Mouse (Mus musculus) adipocyte (in vitro differentiated cells): ENCODE measurements at regions not wholly inside any gene's neighbourhood (a gene's known extent, or its start where the extent isn't known, plus 50 kb on each side); places are given as distances from the start of the nearest gene placed in this dataset.

ENCODE experiments used
- DNase-seq: peaks from one replicate; pipeline ENCODE4 v3.0.0-alpha.2; 2016; ENCODE audit warnings: low spot score

DNA sequence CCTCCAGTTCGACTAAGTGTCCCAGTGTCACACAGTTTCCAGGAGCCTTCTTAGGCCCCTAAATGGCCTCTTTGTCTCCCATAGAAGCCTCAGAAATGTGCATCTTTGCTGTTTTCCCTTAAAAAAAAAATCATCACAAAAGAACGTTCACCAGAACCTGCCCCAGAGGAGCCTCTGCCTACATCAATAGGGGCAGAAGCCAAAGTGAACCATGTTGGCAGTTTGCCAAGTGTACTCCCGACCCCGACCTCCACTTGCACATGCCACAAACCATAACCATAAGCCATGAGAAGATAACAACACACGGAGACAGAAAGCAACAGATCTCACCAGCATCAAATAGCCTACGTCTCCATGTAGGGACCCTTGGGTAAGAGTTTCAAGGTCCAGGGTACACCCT, 388.4 kb downstream of the Nedd1 start:
- DNase-seq = no peak

DNA sequence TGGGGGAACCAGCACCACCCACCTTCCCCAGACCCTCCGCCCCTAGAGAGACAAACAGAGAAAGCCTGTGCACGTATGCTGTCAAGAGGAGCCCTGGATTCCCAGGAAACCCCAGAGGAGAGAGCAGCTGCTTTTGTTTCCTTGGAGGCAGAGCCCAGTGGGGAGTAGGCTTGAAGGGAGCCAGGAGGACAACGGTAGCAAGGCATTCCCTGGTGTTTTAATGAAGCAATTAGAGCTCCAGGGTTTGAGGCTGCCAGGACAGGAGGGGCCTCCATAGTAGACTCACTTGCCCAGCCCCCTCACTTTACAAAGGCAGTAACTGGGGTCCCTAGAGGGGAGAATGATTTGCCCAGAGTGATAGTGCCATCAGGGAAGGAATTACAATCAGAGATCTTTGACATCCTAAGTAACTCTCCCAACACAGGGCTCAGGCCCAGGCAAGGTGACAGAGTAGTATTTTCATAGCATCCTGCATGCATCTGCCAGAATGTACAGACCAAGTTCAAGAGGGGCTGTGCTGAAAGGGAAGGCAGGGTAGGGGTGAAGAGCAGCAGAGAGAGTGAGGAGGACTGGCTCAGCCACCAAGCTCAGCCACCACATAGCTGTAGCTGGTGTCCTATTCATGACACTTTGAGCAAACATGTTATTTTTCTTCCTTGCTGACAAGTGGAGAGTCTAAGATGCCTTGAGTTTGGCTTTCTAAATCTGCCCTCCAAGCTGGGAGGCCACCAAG, 389.0 kb downstream of the Nedd1 start:
- no peak for DNase-seq

DNA sequence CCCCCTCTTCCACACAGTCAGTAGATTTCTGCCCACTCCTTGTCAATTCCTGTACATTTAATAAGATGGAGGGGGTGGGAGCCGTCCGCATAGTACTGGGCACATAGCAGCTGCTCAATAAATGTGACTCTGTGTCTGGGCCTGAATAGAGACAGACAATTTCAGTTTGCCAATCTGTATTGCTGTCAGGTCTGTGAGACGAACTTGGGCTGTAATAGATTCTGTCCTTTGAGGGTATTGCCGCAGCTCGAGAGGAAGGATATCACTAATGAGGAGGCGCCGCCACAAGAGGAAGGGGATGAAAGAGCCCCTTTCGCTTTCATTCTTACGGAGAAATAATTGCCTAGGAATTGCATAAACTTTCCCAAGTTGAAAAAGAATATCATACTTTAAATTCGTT, 392.1 kb downstream of the Nedd1 start:
- no peak for DNase-seq

DNA sequence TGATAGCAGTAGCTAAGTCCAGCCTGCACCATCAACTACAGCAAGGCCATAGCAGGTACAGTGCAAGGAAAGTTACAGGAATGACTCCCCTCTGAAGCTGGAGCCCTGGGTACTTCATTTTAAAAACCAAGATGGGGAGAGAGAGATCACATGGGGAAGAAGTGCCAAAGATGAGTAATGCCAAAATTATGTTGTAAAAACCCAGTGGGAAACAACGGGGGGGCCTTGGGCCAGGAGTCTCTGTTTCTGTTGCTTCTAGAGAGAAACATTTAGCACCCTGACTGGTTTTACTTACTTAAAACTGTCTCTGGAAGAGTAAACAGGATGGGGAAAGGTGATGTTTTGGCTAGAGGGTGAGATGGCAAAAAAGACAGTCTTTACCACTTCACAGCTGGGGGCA, 392.6 kb downstream of the Nedd1 start:
- no peak for DNase-seq

DNA sequence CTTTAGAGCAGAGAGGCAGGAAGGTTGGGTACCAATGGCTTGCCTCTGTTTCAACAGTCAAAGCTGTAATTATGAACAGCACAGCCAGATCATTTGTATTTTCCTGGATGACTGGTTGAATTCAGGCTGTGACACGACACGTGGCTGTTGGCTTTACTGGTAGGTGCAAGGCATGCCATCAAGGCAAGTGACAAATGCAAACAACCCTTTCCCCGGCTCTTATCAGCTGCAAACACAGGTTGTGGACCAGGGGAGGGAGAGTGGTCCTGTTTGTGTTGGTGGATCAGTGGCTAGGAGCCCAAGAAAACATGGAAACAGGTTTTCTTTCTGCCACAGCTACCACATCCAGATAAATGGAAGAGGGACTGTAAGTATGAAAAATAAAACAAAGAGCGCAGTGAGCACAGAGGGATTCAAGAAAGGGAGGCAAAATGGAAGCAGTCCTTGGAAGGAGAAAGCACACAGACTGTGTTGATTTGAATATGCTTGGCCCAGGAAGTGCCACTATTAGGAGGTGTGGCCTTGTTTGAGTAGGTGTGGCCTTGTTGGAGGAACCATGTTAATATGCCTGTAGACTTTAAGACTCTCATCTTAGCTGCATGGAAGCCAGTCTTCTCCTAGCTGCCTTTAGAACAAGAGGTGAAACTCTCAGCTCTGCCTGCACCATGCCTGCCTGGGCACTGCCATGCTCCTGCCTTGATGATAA, 396.8 kb downstream of the Nedd1 start:
- no peak for DNase-seq

DNA sequence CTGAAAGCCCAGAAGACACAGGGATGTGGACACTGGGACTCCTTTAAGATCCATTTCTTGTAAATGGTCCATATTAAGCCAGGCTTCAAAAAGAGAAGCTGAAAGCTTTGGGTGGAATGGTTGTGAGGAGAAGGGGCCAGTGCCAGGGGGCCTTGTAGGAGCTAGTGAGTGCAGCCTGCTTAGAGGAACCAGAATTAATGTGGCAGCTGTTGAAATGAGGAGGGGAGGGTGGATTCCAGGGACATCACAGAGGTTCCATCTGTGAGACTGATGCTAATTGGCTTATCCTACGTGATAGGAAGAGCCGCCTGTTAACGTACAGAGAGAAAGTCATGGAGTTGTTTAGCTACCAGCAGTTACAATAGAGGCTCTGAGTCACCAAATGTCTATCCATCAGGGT, 407.6 kb downstream of the Nedd1 start:
- no peak for DNase-seq

DNA sequence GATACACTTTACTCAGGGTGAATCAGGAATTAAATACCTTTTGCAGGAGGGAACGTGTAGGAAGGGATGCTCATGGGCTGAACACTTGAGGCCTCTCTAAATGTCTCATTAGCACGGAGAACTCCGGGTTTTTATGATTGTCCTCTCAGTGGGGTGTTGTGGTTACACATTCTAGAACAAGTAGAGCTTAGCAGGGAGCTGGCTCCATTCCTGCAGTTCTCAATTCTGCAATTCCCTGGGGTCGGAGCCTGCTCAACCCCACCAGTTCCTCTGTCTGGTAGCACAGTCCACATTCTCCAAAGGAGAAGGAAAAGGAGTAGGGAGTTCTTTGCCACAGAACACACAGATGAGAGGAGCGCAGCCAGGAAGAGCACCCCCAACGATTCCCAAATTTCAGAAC, 409.9 kb downstream of the Nedd1 start:
- DNase-seq = no peak

DNA sequence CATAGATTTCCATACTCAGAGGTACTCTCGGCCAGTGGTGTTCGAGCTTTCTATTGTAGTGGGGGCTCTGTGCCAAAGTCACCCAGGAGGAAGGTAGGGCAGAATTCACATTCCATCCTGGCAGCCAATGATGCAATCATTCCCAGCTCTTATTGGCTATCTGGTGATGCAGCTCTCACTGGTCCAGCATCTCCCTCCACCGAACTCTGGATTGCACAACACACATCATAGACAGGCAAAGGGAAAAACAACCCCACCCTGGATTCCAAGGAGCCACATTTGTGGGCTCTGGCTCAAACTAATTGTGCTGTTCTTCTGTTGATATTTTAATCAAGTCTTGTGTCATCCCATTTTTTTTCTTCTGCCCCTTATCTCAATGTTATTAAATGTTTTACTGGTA, 413.6 kb downstream of the Nedd1 start:
- no peak for DNase-seq

DNA sequence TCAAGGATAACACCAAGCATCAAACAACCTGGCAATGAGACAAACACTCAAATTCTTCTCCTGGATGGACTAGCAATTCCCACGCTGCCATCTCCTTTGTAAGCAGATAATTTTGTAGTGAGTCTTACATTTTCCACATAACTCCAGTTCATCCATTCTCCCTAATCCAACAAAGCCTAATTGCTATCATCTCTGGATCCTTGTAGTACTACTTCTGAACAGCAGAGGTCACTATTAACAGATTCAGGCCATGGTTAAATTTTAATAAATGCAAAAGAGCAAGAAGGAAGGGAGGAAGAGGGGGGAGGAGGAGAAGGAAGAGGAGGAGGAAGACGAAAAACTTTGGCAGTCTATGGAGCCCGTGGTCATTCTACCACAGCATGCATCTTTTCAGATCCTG, 414.4 kb downstream of the Nedd1 start:
- peak; percentile 41 for DNase-seq

DNA sequence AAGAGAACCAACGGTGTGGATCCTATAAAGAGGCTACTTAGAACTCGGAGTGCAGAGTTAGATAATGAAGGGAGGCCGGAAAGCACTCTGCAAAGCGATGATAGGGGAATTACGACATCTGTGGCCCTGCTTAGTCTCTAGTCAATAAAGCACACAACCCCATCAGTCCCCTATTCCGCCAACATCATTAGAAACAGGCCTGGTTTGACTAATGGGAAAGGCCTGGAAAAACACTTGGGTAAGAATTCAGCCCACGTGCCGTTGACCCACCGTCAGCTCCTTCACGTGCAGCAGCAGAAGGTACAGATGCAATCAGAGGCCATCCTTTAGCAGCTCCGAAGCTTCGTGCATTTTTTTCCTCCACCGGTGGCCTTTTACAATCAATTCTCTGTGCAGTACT, 423.5 kb downstream of the Nedd1 start:
- no peak for DNase-seq

DNA sequence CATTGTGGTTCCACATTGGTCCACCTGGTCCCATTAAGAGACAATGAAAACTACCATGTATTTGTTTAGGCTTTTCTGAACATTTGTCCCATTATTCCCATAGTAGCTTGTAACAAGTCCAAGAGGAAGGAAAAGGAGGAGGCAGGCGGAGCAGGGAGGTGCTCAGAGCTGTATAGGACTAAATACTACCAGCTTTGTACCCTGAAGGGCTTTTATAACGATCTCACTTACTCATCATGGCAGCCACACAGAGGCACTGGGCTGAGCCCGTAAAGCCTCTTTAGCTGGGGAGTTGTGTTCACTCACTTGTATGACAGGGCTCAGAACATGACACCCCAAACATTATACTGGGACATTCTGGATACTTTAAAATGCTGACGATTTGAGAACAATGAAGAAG, 425.4 kb downstream of the Nedd1 start:
- no peak for DNase-seq

DNA sequence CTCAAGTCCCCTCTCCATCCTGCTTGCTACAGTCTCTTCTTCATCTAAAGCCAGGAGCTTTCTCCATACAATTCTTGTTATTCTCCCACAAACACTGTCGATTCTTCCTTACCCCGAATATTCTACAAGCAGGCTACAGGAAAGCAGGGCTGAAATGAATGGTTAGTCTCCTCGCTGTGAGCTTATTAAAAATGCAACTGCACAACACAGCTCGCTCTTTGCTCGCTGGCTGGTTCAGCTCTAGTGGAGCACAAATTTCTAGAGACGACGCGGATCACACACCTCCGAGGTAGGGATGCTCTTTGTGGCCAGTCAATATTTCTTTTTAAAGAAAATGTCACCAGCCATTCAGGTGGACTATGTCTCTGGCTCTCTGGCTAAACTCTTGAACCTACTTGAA, 425.9 kb downstream of the Nedd1 start:
- no peak for DNase-seq

DNA sequence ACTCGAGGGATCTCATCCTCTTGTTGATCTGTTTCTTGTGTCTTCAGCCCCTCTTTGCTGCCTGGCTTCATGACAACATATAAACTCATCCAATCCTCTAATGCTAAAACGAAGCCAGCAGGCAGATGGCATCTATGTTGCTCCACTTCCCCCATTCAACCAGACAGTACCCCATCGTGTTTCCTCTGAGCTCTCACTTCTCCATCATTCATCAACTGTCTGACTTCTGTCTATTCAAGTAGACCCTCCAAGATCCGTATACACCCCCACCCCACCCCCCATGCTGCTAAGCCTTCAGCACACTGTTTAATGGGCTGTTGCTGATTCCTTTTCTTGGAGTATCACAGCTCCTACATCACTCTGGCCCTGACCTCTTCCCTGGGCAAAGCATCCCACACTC, 429.0 kb downstream of the Nedd1 start:
- DNase-seq = no peak

DNA sequence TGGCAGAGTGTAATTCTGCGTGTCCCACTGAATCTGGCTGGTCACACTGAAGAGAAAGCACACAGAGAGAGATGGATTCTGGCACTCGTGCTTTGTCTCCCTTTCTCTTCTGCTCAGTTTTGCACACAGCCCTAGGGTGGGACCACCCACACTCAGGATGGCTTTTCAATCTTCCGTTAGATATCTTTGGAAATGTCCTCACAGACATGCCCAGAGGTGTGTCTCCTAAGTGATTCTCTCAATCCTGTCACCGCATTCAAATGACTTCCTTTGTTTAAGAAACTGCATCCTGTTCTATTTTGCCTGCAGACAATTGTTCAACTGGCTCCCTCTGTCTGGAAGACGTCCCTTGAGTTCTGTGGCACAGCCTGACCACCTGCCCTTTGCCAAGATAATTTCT, 433.0 kb downstream of the Nedd1 start:
- no peak for DNase-seq

DNA sequence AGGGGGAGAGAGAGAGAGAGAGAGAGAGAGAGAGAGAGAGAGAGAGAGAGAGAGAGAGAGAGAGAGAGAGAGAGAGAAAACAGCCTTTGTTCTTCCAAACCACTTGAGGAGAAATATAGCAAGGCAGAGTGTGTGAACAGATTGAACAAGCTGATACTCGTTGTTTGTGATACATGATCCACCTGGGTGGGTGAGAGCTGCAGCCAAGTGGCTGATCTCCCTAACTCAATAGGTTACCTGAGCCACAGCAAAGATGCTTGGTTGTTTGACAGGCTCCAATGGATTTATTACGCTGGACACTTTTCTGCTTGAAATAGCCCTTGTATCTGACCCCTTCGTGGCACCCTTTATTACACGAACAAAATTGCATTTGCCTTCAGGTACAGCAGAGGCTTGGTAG, 438.0 kb downstream of the Nedd1 start:
- no peak for DNase-seq

DNA sequence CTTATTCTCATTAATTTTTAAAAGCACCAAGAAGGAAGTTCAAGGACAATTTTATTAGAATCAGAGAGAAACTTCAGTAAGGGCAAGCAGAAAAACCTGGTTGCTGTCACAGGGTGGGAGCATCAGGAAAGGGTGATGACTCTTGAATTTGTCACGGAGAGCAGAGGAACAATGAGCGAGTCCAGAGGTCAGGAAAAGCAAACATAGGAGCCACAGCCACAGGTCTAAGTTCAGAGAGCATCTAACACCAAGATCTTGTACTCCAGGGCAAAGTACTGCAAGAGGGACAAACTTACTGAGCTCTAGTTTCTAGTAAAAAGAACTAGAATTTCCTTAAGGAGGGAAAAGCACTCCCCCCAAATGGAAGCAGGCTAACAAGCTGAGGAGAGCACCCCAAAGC, 444.2 kb downstream of the Nedd1 start:
- DNase-seq = no peak

DNA sequence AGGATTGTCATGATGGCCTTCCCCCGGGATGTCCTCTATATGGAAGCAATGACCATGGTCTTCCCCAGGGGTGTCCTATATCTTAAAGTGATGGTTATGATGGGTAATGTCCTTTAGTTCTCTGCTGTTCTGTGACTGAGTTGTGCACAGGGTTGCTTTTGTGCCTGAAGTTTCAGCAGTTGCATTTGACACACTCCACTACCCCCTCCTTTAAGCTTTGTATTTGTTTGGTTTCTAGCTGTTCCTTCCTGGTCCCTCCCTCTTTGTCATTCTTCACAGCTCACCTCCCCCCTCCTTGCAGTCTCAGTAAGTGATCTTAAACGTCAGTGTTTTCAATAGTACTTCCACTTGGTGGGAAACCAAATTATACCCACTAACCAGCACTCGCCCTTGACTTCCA, 464.4 kb downstream of the Nedd1 start:
- no peak for DNase-seq

DNA sequence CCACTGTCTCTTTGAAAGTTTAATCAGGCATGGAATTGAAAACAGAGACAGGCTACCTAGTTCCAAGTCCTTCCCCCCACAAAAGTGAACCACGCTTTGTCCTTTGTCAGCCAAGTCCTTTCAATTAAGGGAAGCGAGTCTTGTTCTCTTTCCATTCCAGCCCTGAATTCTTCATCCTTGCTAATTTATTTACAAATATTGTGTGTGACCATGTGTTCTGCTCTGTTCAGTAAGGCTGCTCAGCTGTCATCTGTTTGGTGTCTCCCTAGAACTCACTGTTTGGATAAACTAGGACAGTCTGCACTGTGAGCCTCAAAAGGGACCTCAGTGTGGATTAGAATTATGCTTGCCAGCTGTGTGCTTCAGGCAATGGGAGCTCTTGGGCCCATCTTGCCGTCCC, 473.6 kb downstream of the Nedd1 start:
- DNase-seq = no peak

DNA sequence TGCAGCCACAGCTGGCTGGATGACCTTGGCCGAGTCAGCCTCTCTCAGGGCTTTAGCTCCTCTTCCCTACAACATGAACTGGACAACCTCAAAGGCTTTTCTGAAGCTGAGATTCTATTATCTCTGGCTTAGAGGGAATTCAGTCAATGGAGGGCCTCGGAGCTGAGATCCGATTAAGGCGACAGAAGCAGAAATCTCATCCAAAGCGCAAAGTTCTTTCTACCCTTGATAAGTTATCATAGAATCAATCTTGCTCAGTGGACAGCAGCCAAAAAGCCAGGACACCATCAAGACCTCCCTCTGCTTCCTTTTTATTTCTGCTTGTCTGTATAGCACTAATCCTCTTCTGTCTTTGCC, 474.8 kb downstream of the Nedd1 start:
- DNase-seq = no peak

DNA sequence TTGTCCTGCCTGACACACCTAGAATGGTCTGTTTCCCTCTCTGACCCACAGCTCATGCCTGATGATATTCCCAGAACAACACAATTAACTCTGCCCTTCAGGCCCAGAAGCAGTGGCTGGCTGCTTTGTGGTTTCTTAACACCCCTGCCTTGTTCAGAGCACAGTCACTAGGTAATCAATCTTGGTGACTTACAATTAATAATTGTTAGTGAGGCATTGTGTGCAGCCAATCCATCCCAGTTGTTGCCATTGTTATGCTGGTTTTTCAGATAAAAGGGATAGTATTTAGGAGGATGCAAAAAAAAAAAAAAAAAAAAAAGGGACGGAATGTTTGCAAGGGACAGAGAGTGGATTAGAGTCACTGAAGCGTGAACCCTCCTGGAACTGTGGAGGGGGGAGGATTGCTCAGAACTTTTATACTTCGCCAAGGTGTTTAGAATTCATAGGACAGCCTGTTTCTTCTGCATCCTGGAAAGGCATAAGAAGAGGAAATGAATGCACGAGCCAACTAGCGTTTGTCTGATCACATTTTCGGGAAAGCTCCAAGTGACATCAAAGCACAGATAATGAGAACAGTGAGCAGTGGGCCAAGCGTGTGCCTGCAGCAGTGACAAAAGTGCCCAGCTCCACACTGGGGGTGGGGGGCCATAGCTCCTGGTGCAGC, 475.3 kb downstream of the Nedd1 start:
- DNase-seq = no peak

DNA sequence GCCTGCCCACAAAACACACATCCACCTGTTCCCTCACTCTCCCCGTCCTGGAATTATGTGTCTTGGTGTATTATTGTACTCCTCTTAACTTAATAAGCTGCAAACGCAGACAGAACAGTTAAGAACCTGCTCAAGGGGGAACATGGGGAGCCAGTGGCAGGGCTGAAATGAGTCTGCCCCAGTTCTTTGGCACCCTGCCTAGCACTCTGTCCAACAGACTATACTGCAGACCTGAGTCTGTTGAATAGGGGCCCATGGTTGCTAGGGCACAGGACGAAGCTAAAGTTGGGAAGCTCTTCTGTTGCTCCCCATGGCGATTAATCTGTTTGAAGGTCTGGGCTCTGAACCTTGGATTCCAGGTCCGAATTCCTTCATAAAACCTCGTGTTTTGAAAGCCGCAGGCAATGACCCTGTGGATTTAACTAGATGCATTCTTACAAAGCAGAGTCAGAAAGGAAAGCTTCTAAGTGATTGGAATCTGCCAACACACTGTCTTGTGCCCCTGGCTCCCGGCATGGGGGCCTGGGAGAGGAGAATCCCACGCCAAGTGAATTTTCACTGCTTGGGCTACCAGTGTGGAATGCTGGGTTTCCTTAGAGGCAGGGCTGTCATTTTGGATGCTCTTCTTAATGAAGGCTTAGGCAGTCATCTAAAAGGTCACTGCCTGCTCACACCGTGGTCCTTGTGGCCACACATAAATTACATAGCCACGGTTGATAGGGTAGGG, 479.3 kb downstream of the Nedd1 start:
- DNase-seq = no peak

DNA sequence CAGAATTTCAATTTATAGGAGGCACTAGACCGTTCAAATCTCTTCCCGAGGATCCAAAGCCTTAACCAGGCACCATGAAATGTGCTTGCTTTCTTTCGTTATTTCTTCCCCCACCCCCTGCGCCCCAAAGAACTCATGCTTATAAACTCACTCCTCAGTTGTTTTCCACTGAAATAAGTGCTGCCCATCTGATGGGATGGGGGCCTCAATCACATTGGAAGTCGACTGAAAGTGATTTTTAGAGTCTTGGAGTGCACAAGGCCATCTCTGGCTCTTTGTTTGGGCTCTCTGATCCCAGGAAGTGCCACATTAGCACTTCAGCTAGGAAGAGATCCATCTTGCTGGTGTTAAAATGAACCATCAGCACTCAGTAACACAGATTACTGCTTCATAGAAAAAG, 484.3 kb downstream of the Nedd1 start:
- no peak for DNase-seq

DNA sequence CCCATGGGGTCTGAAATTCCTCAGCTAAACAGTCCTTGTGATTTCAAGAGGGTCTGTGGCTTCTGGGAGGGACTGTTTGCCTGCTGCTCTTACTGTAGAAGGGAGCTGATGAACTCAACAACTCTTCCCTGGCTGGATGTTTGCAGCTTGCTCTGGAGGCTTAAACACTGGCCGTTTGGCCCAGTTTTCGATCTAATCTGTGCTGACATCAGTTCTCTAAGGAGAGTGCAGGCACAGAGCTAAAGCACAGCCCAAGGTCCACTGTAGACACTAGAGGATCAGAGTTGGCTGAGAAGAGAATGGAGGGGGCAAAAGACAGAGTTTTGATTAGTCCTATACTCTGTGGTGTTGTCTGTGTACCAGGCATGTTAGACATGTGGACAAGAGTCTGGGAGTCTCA, 490.1 kb downstream of the Nedd1 start:
- DNase-seq = no peak
